Mouse (Mus musculus): Measurements from ENCODE around the gene Atg4c.

DNA sequence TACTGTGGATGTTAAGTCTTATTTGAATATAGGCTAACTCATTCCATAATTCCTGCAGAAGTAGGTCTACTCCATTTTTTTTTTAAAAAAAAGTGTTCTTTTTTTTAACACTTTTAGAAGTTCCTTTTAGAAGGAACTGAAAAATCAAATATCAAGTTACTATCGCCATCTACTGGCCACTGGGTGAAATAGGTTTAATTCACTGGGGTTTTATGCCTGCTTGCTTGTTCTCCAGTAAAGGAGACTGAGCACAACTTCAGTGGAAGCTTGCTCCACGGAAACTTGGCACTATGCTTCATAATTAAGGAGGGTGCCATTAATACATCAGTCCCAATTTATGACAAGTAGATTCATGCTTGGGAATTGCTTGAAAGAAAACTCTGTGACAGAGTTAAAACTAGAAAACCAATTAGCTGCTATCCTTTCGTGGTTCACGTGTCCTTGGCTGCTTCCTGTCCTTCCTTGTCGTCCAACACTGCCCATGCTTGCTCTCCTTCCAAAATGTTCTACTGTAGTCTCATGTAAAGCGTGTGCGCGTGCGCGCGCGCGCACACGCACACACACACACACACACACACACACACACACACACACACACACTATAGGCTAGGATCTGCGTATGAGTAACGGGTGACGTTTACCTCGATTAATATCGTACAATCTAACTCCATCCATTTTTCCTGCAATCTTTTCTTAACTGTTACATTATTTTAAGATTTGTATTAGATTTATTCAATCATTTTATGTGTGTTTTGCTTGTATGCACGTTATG lies 10.9 kb upstream of the Atg4c start:
- no peak for TF ChIP-seq POLR2A (IDR thresholded peaks at IDR 0.05; ENCODE audit: extremely low read depth, insufficient read depth, low read length)
- peak; percentile 24; the same call in 1 of the 2 replicates for TF ChIP-seq CTCF (IDR thresholded peaks at IDR 0.05; ENCODE audit: extremely low read depth, insufficient read depth, low read length)
